Mouse (Mus musculus) stomach, embryonic 14.5 days (tissue): Measurements from ENCODE around the gene Tuba1b. TPM values are rescaled to one million over a fixed set of nuclear protein-coding genes. Genes with fewer than 3 reads are reported as not detected.
"Not testable (repeated sequence)": the region's sequence is repeated elsewhere in the genome, so short reads cannot be mapped to it uniquely, and the experiment has no call there.

ENCODE experiments used
- ATAC-seq: fragments of 200-750 bp; cut with Nextera tagmentation; 2 replicates; pipeline ENCODE4 v1.8.0; 2017; ENCODE audit warnings: low read depth, moderate TSS enrichment; ENCODE audit not compliant: insufficient number of reproducible peaks, insufficient read depth, low FRiP score
- H3K27ac ChIP-seq: fragments of 300-500 bp; sonication (generic); 2 replicates; pipeline ENCODE4 v1.5.1; 2014; ENCODE audit warnings: mild to moderate bottlenecking, low read length, moderate library complexity, mixed read lengths
- H3K27me3 ChIP-seq: fragments of 300-500 bp; sonication (generic); 2 replicates; pipeline ENCODE4 v1.6.1; 2014; ENCODE audit warnings: low read length, control low read depth, mixed read lengths; ENCODE audit not compliant: control insufficient read depth, insufficient read depth
- H3K36me3 ChIP-seq: fragments of 300-500 bp; sonication (generic); 2 replicates; pipeline ENCODE4 v1.6.1; 2014; ENCODE audit warnings: mild to moderate bottlenecking, control low read depth, low read length, moderate library complexity, mixed read lengths; ENCODE audit not compliant: control insufficient read depth, insufficient read depth
- H3K4me1 ChIP-seq: fragments of 300-500 bp; sonication (generic); 2 replicates; pipeline ENCODE4 v1.6.1; 2014; ENCODE audit warnings: low read length, control low read depth, mixed read lengths; ENCODE audit not compliant: control insufficient read depth, insufficient read depth
- H3K4me2 ChIP-seq: fragments of 300-500 bp; sonication (generic); replicated peaks from 2 replicates; pipeline ENCODE4 v1.6.1; 2014; ENCODE audit warnings: low read depth, low read length, control low read depth
- H3K4me3 ChIP-seq: fragments of 300-500 bp; sonication (generic); 2 replicates; pipeline ENCODE4 v1.5.1; 2014; ENCODE audit warnings: low read depth, low read length, control low read depth
- H3K9ac ChIP-seq: fragments of 300-500 bp; sonication (generic); replicated peaks from 2 replicates; pipeline ENCODE4 v1.6.1; 2014; ENCODE audit warnings: low read depth, mild to moderate bottlenecking, control low read depth, low read length, moderate library complexity, mixed read lengths
- H3K9me3 ChIP-seq: fragments of 300-500 bp; sonication (generic); 2 replicates; pipeline ENCODE4 v1.6.1; 2016; ENCODE audit warnings: low read depth, low read length, control low read depth; ENCODE audit not compliant: control insufficient read depth
- WGBS: fragments of 180-500 bp; shearing (Covaris S2); extraction: QIAGEN DNeasy Blood & Tissue Kit; methylation state at CpG from one replicate; pipeline ENCODE4 v1.1.7; 2014; 5-methylcytosine and 5-hydroxymethylcytosine counted together
- polyA plus RNA-seq: library from polyadenylated mRNA; unstranded; fragments of >200 nt; fragmentation: Nextera tagmentation; extraction: Ambion mirVana; gene quantifications from 2 replicates; pipeline ENCODE4 v1.2.1, GENCODE M21; 2014

Gene Tuba1b
- polyA plus RNA-seq, 1 experiment from 2014 or later: 1,685 TPM

DNA sequence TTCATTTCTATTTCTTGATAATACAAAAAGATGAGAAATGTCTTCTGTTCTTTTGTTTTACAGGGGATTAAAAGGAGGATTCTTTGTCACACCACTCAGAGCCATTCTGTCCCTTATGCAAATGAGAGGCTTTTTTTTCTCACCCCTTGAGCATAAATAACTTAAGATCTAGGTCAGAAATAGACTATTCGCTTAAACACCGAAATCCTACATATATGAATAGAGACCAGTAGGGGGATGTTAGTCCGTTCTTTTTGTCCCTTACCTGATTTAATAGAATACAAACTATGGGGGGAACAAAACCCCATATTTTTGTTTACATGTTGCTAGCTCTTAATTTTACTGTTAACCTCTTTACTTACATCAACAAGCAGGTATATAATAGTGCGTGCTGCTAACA lies 21.6 kb upstream of the Tuba1b start:
- no peaks in the 10 kb centered on the region for H3K4me1 ChIP-seq
- ATAC-seq: no peak
- no peak overlapping the region for H3K9ac ChIP-seq
- no peaks in the 10 kb centered on the region for H3K36me3 ChIP-seq
- no peak overlapping the region for H3K27ac ChIP-seq
- H3K27me3 ChIP-seq: no peaks in the 10 kb centered on the region
- no peak overlapping the region for H3K4me2 ChIP-seq
- H3K4me3 ChIP-seq: no peak overlapping the region
- 91% methylated on average over 4 of the region's 4 CpGs for WGBS
- no peaks in the 10 kb centered on the region for H3K9me3 ChIP-seq

DNA sequence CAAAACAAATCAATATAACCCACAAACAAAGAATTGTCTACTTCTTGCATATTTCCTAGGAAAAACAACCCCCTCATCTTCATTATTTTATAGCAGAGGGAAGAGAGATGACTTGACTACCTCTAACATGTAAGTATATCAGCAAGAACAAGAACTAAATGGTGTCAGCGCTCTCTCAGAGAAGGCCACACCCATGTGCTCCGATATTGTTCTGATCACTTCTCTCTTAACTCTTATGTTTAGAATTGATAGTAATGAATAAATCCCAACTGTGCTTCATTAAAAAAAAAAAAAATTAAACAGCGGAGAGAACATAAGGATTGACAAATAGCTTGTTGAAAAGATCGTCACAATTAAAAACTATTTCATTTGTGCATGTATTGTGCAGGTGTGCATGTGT lies 21.0 kb upstream of the Tuba1b start:
- H3K27ac ChIP-seq: peak overlapping the region; percentile 68; the same call in 1 of the 2 replicates
- 0 out of 2 replicates have a peak overlapping the region, but pooled peaks have one; percentile 24 for H3K4me2 ChIP-seq
- H3K36me3 ChIP-seq: no peaks in the 10 kb centered on the region
- no peak overlapping the region for H3K9ac ChIP-seq
- H3K27me3 ChIP-seq: no peaks in the 10 kb centered on the region
- H3K4me3 ChIP-seq: no peak overlapping the region
- H3K9me3 ChIP-seq: no peaks in the 10 kb centered on the region
- 77% methylated on average over 4 of the region's 4 CpGs for WGBS
- ATAC-seq: no peak
- H3K4me1 ChIP-seq: no peaks in the 10 kb centered on the region

DNA sequence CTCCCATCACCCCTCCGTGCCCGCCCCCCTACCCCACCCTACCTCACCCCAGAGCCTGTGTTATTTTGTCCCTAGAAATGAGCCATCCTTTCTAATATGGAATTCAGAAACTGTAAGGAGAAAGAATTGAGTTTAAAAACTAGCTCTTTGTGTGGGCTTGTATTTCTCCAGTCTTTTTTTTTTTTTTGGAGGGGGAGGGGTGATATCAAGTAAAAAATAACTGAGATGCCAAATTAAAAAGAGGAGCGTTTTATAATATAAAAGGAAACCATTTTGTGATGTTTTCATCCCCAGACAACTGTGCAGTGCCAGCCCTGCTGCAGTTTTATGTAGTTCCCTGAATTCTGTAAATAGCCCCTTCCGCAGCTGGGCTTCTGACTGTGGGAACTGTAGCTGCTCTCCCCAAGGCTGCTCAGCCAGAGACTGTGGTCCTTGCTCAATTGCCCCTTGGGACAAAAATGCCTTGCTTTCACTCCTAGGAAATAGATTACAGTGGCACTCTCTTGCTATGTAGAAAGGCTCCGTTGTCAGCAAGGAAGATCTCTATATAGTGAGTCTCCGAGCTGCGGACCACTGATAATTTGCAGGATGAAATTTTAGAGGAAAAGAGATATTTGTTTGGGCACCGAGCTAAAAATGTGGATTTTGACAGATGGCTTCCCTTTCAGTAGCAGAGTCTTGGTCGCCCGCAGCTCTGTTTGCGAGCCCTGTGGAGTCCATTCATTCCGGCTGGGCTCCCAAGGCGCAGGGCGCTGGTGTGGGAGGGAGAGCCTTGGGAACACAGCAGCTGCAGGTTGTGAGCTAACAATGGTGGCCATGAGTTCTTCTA lies 20.3 kb upstream of the Tuba1b start:
- Histone ChIP-seq H3K4me1 (no peaks in the 10 kb centered on the region), H3K36me3 (no peaks in the 10 kb centered on the region; the same call in 1 of the 2 replicates), H3K4me2 (peak overlapping the region; percentile 61), H3K27me3 (no peaks in the 10 kb centered on the region), H3K9me3 (no peaks in the 10 kb centered on the region), H3K27ac (peak overlapping the region; percentile 68; the same call in 1 of the 2 replicates), H3K4me3 (peak overlapping the region; percentile 4; the same call in 1 of the 2 replicates), H3K9ac (no peak overlapping the region; the same call in 1 of the 2 replicates)
- ATAC-seq: no peak
- WGBS: 27% methylated on average over 14 of the region's 14 CpGs

DNA sequence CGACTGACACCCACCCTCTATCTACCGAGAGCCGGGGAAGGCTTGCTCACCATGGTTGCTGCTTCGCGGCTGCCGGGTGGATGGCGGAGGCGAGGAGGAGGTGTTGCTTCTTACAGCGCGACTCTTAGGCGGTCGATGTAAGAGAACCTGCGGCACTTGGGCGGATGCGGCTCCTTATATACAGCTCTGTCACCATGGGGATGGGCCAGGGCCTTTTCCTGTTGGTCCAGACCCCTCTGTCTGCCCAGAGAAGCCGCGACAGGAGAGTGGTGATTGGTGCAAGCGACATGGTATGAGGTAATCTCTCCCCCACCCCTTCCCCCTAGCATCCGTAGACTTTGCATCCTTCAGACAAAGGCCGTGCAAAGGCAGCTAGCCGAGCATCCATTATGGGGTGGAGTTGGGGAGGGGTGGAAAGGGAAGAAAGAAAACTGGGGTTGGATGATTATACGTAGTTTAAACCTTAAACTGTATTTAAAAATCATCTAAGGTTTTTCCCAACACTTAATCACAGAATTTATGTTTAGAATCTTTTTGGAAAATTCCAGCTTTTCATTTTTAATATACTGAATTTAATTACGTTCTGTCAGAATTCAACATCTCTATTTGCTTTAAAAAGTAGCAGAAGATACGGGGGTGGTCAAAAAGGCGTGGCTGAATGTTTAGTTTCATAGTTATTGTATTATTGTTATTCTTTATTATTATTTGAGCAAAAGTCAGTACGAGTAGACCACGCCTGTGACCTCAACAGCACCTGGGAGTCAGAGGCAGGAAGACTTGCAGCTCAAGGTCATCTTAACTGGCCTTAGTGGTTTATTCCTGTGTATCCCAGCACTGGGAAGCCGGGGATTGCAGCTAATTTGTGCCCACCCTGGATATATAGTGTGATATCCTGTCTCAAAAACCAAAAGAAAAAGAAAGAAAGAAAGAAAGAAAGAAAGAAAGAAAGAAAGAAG lies 19.3 kb upstream of the Tuba1b start, which contains the start of the genes Gm49450 and Tuba1a:
TSS of gene Gm49450 (minus strand) at position 151 of the 956 bp plus-strand sequence.
TSS of gene Tuba1a (minus strand) at position 303 of the 956 bp plus-strand sequence.
- Histone ChIP-seq H3K27ac (peak within 1 kb of the TSS; percentile 91), H3K9me3 (no peaks in the 10 kb centered on the region), H3K4me3 (peak within 1 kb of the TSS; percentile 66), H3K36me3 (no peaks in the 10 kb centered on the region; the same call in 1 of the 2 replicates), H3K27me3 (no peaks in the 10 kb centered on the region), H3K4me2 (peak within 1 kb of the TSS; percentile 61), H3K9ac (peak within 1 kb of the TSS; percentile 63), H3K4me1 (no peaks in the 10 kb centered on the region)
- WGBS: 6% methylated on average over 28 of the region's 28 CpGs
- peak; percentile 98 for ATAC-seq

DNA sequence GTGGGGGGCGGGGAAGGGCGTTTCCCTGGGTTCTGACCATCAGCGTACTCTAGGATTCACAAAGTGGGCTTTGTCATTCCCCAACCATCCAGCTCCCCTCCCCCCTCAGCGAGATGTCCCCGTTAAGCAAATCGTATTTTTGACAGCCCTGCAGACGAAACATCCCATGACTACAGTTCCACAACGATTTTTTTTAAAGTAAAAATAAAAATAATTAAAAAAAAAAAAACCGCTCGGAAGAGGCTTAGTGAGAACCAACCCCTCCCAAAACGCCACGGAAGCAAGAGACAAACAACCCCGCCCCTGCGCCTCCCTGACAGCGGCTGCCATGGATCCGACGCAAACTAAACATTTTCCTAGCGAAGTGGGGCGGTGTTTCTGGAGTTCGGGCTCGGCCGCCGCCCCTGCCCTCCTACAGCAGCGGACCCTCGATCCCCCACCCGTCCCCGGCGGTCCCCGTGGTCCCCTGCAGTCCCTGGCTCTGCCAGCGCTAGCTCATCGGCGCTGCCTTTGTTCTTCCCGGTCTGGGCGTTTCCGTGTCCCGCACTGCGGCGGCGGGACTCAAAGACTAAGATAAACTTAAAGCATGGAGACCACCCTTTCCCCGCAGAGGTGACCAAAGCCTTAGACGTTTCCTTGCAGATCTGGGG lies 18.5 kb upstream of the Tuba1b start:
- Histone ChIP-seq H3K9me3 (no peaks in the 10 kb centered on the region), H3K27ac (peak overlapping the region; percentile 91), H3K4me2 (peak overlapping the region; percentile 61), H3K36me3 (no peaks in the 10 kb centered on the region; the same call in 1 of the 2 replicates), H3K4me1 (no peaks in the 10 kb centered on the region), H3K9ac (peak overlapping the region; percentile 63), H3K4me3 (peak overlapping the region; percentile 66), H3K27me3 (no peaks in the 10 kb centered on the region)
- under 1% methylated on average over 41 of the region's 41 CpGs for WGBS
- ATAC-seq: peak; percentile 76

DNA sequence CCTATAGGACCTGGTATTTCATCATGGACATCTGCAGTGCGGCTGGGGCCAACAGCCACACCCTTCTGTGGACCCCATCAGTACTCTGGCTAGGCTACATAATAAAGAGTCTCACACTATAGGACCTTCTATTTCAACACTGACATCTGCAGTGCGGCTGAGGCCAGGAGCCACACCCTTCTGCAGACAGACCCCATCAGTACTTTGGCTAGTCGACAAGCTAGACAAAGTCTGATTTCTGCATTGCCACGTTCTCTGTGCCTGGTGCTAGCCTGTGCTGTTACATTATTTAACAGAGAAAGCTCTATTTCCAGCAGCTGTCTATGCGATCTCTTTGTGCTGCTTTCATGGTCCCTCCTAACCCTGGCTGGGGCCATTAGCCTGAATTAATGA lies 17.7 kb upstream of the Tuba1b start:
- Histone ChIP-seq H3K4me2 (peak overlapping the region; percentile 61), H3K27me3 (no peaks in the 10 kb centered on the region), H3K9me3 (no peaks in the 10 kb centered on the region), H3K36me3 (no peaks in the 10 kb centered on the region; the same call in 1 of the 2 replicates), H3K4me1 (no peaks in the 10 kb centered on the region), H3K9ac (peak overlapping the region; percentile 56), H3K27ac (peak overlapping the region; percentile 53), H3K4me3 (peak overlapping the region; percentile 66)
- no peak for ATAC-seq
- WGBS: 19% methylated on average over 5 of the region's 5 CpGs

DNA sequence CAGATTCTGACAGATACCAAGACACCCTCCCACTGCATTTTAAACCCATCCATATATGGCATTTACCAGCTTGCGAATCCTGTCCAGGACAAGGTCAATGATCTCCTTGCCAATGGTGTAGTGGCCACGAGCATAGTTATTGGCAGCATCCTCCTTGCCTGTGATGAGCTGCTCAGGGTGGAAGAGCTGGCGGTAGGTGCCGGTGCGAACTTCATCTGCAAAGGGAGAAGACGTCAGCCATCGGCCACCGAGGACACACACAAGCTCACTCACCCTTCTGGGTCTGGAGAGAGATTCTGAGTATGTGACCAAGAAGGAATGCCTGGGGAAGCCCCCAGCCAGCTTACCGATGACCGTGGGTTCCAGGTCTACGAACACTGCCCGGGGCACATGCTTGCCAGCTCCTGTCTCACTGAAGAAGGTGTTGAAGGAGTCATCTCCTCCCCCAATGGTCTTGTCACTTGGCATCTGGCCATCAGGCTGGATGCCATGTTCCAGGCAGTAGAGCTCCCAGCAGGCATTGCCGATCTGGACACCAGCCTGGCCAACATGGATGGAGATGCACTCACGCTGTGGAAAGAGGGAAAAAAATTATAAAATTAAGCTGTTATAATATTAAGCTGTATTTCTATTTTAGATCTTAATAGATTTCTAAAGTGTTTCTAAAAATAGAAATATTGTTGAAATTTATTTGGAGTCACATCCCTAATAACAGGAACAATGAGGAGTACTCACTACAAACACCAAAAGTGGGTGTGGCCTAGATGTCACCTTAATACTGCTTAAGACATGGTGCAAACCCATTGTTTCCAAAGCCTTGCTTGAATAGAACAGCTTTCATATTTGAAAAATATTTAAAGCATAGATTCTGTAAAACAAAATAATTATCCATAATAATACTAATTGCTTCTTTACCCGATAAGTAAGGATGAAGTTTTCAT lies 17.0 kb upstream of the Tuba1b start:
- ATAC-seq, H3K4me1 ChIP-seq, H3K27me3 ChIP-seq, H3K27ac ChIP-seq, H3K36me3 ChIP-seq, H3K9me3 ChIP-seq: not testable (repeated sequence)
- WGBS: 86% methylated on average over 11 of the region's 15 CpGs
- Histone ChIP-seq H3K4me3 (peak overlapping the region; percentile 66), H3K9ac (peak overlapping the region; percentile 56), H3K4me2 (peak overlapping the region; percentile 61)
